ENCODE assay signal across 12 mouse cellular contexts in genomic region chr1:138785856-138786255, GRCm38 (mm10).
DNase-seq lines count a peak whose midpoint lies in the region; ATAC-seq and TF ChIP-seq lines count a peak whose summit lies in the region.
"Had no signal": no experiment of that assay in that cellular context is flagged by ENCODE, and none has a peak within 500 bp of the region (broad histone marks: within the 10 kb centered on the region; RNA-seq: fewer than 3 reads in every experiment).

No protein-coding gene starts in this region.

- WGBS in midbrain, embryonic 11.5 days = 76% methylated on average over 10 of the region's 10 CpGs
- WGBS in midbrain, embryonic 14.5 days = 54% methylated on average over 10 of the region's 10 CpGs
- WGBS in hindbrain, embryonic 13.5 days = 67% methylated on average over 10 of the region's 10 CpGs

- no peak for TF ChIP-seq POLR2A in MEL (IDR thresholded peaks at IDR 0.05; ENCODE audit: control insufficient read depth in 1 of 2, insufficient read depth in 1 of 2, low read depth in 1 of 2, low read length in 2 of 2, poor library complexity in 1 of 2)

- ATAC-seq in midbrain, embryonic 11.5 days (ENCODE audit: low FRiP score) = peak; percentile 40; the same call in 1 of the 2 replicates
- no peak for ATAC-seq in midbrain, embryonic 14.5 days (ENCODE audit: low FRiP score, low TSS enrichment)
- peak; percentile 88 to 91 for ATAC-seq in hematopoietic stem cell, adult 5-6 weeks (replicated peaks in 1 of 2; ENCODE audit: insufficient read depth in 1 of 2, low FRiP score in 2 of 2, low TSS enrichment in 1 of 2, low read depth in 1 of 2, poor library complexity in 2 of 2, severe bottlenecking in 2 of 2)
- ATAC-seq in hindbrain, embryonic 13.5 days (ENCODE audit: low FRiP score) = no peak

- no peaks in the 10 kb centered on the region for H3K79me2 ChIP-seq in MEL (ENCODE audit: control insufficient read depth, insufficient read depth, low read length, poor library complexity)

- TF ChIP-seq RAD21 in MEL (IDR thresholded peaks at IDR 0.05; ENCODE audit: low read depth, low read length) = no peak

- no peak overlapping the region for H3K9ac ChIP-seq in midbrain, embryonic 11.5 days (ENCODE audit: low read length)
- no peak overlapping the region for H3K9ac ChIP-seq in midbrain, embryonic 14.5 days (replicated peaks; ENCODE audit: low read length)
- H3K9ac ChIP-seq in MEL (ENCODE audit: control insufficient read depth, low read depth, low read length, poor library complexity, severe bottlenecking) = no peak overlapping the region
- H3K9ac ChIP-seq in hindbrain, embryonic 13.5 days = no peak overlapping the region
- H3K9ac ChIP-seq: liver, embryonic 13.5 days; neural tube, embryonic 15.5 days had no signal

- H3K27me3 ChIP-seq in midbrain, embryonic 11.5 days (ENCODE audit: control insufficient read depth, insufficient read depth, low read length) = no peaks in the 10 kb centered on the region
- no peaks in the 10 kb centered on the region for H3K27me3 ChIP-seq in midbrain, embryonic 14.5 days (ENCODE audit: control insufficient read depth, insufficient read depth, low read length)
- H3K27me3 ChIP-seq in MEL (ENCODE audit: control insufficient read depth in 1 of 2, insufficient read depth in 2 of 2, low read length in 2 of 2) = no peaks in the 10 kb centered on the region; a peak in 1 of 4 replicates
- H3K27me3 ChIP-seq in hindbrain, embryonic 13.5 days = 0 out of 2 replicates have a peak, but pooled peaks cover 4% of the 10 kb centered on the region
- H3K27me3 ChIP-seq: liver, embryonic 13.5 days; neural tube, embryonic 15.5 days had no signal

- no peak overlapping the region for H3K27ac ChIP-seq in midbrain, embryonic 11.5 days (ENCODE audit: low read depth, low read length)
- no peak overlapping the region for H3K27ac ChIP-seq in midbrain, embryonic 14.5 days (replicated peaks; ENCODE audit: low read depth, low read length)
- H3K27ac ChIP-seq in MEL (ENCODE audit: control insufficient read depth, low read depth, low read length) = no peak overlapping the region
- no peak overlapping the region for H3K27ac ChIP-seq in hindbrain, embryonic 13.5 days
- H3K27ac ChIP-seq: liver, embryonic 13.5 days; neural tube, embryonic 15.5 days had no signal

- TF ChIP-seq EP300 in MEL (IDR thresholded peaks at IDR 0.05; ENCODE audit: low read depth in 1 of 2, low read length in 2 of 2) = no peak

- no peak for TF ChIP-seq CTCF in MEL (IDR thresholded peaks at IDR 0.05 in 2 of 3, conservative IDR thresholded peaks at IDR 0.05 in 1 of 3; ENCODE audit: control insufficient read depth in 1 of 3, insufficient read depth in 1 of 3, low read depth in 2 of 3, low read length in 3 of 3, poor library complexity in 1 of 3, severe bottlenecking in 1 of 3)

- no peak overlapping the region for H3K4me3 ChIP-seq in midbrain, embryonic 11.5 days (ENCODE audit: low read depth, low read length)
- H3K4me3 ChIP-seq in midbrain, embryonic 14.5 days (replicated peaks; ENCODE audit: low read depth, low read length) = no peak overlapping the region
- peak overlapping the region in 1 of 2 experiments; percentile 9; a peak in 1 of 4 replicates for H3K4me3 ChIP-seq in MEL (ENCODE audit: control insufficient read depth in 1 of 2, insufficient read depth in 1 of 2, low read depth in 2 of 2, low read length in 2 of 2)
- H3K4me3 ChIP-seq in hindbrain, embryonic 13.5 days = no peak overlapping the region
- H3K4me3 ChIP-seq: liver, embryonic 13.5 days; neural tube, embryonic 15.5 days had no signal

- H3K36me3 ChIP-seq in midbrain, embryonic 11.5 days (ENCODE audit: control insufficient read depth, insufficient read depth, low read length) = no peaks in the 10 kb centered on the region
- H3K36me3 ChIP-seq in midbrain, embryonic 14.5 days (ENCODE audit: control insufficient read depth, insufficient read depth, low read length) = no peaks in the 10 kb centered on the region
- H3K36me3 ChIP-seq in MEL (ENCODE audit: control insufficient read depth in 1 of 2, insufficient read depth in 2 of 2, low read length in 2 of 2) = no peaks in the 10 kb centered on the region
- H3K36me3 ChIP-seq in hindbrain, embryonic 13.5 days = no peaks in the 10 kb centered on the region
- H3K36me3 ChIP-seq: liver, embryonic 13.5 days; neural tube, embryonic 15.5 days had no signal

- no peaks in the 10 kb centered on the region for H3K9me3 ChIP-seq in midbrain, embryonic 11.5 days (ENCODE audit: control insufficient read depth, low read length)
- H3K9me3 ChIP-seq in midbrain, embryonic 14.5 days (ENCODE audit: control insufficient read depth, low read length) = no peaks in the 10 kb centered on the region
- H3K9me3 ChIP-seq in MEL (replicated peaks; ENCODE audit: insufficient read depth, low read length) = no peaks in the 10 kb centered on the region
- H3K9me3 ChIP-seq in hindbrain, embryonic 13.5 days = no peaks in the 10 kb centered on the region
- H3K9me3 ChIP-seq: liver, embryonic 13.5 days; neural tube, embryonic 15.5 days had no signal

- H3K4me2 ChIP-seq in midbrain, embryonic 11.5 days = no peak overlapping the region
- no peak overlapping the region for H3K4me2 ChIP-seq in midbrain, embryonic 14.5 days (ENCODE audit: low read length)
- H3K4me2 ChIP-seq in hindbrain, embryonic 13.5 days = no peak overlapping the region
- H3K4me2 ChIP-seq: liver, embryonic 13.5 days; neural tube, embryonic 15.5 days had no signal

- no peak for DNase-seq in midbrain, embryonic 11.5 days (ENCODE audit: low spot score, missing footprints)
- DNase-seq in midbrain, embryonic 14.5 days = no peak
- DNase-seq in MEL (ENCODE audit: low read depth, low spot score) = peak; percentile 6
- DNase-seq in thymus, postnatal 0 days (ENCODE audit: low spot score) = peak; percentile 72
- no peak for DNase-seq in adrenal gland, postnatal 4 days (ENCODE audit: low spot score in 2 of 2)
- DNase-seq: gastrocnemius, postnatal 36 days; heart, postnatal 10 days; liver, embryonic 13.5 days; right cerebral cortex, postnatal 4 days had no signal

- H3K4me1 ChIP-seq in midbrain, embryonic 11.5 days (ENCODE audit: control insufficient read depth, insufficient read depth, low read length) = no peaks in the 10 kb centered on the region
- H3K4me1 ChIP-seq in midbrain, embryonic 14.5 days (ENCODE audit: control insufficient read depth, insufficient read depth, low read length) = no peaks in the 10 kb centered on the region
- H3K4me1 ChIP-seq in MEL (ENCODE audit: control insufficient read depth in 1 of 2, insufficient read depth in 2 of 2, low read length in 2 of 2) = peaks cover 0 to 6% of the 10 kb centered on the region in 2 experiments; a peak in 1 of 4 replicates
- 0 out of 2 replicates have a peak, but pooled peaks cover 2% of the 10 kb centered on the region for H3K4me1 ChIP-seq in hindbrain, embryonic 13.5 days (replicated peaks)
- H3K4me1 ChIP-seq: liver, embryonic 13.5 days; neural tube, embryonic 15.5 days had no signal

TF ChIP-seq in MEL, 35 proteins besides CTCF, POLR2A, EP300 and RAD21:
- TF ChIP-seq MXI1 (IDR thresholded peaks at IDR 0.05; ENCODE audit: low read depth, low read length) (no peak), MAFK (IDR thresholded peaks at IDR 0.05; ENCODE audit: borderline replicate concordance, low read depth, low read length) (no peak), TCF12 (IDR thresholded peaks at IDR 0.05; ENCODE audit: low read depth, low read length) (no peak), BHLHE40 (IDR thresholded peaks at IDR 0.05; ENCODE audit: borderline replicate concordance, low read depth, low read length) (no peak), MAX (IDR thresholded peaks at IDR 0.05; ENCODE audit: low read length) (no peak), ELF1 (IDR thresholded peaks at IDR 0.05; ENCODE audit: low read depth, low read length) (no peak), NRF1 (IDR thresholded peaks at IDR 0.05; ENCODE audit: insufficient read depth, low read depth, low read length, poor library complexity, severe bottlenecking) (no peak), KAT2A (conservative IDR thresholded peaks at IDR 0.05; ENCODE audit: low read depth, low read length) (no peak), GABPA (IDR thresholded peaks at IDR 0.05; ENCODE audit: low read depth, low read length) (no peak), MYC (IDR thresholded peaks at IDR 0.05; ENCODE audit: low read depth, low read length) (no peak), GATA1 (IDR thresholded peaks at IDR 0.05; ENCODE audit: low read depth, low read length) (no peak), HCFC1 (IDR thresholded peaks at IDR 0.05; ENCODE audit: low read depth, low read length) (no peak), E2F4 (IDR thresholded peaks at IDR 0.05; ENCODE audit: borderline replicate concordance, low read depth, low read length) (no peak), POLR2AphosphoS5 (IDR thresholded peaks at IDR 0.05; ENCODE audit: borderline replicate concordance, low read depth, low read length) (no peak), SIN3A (IDR thresholded peaks at IDR 0.05; ENCODE audit: low read length) (no peak), TBP (IDR thresholded peaks at IDR 0.05; ENCODE audit: low read depth, low read length) (no peak), ZKSCAN1 (IDR thresholded peaks at IDR 0.05; ENCODE audit: low read depth, low read length) (no peak), MAZ (IDR thresholded peaks at IDR 0.05; ENCODE audit: low read depth, low read length) (no peak), RCOR1 (IDR thresholded peaks at IDR 0.05; ENCODE audit: low read depth, low read length) (no peak)
TF ChIP-seq in MEL: peak in this region for 0.

Comparison
In these comparisons a context has a peak if more than half of its experiments do, and no peak if none do; other contexts are left out.
1. ATAC-seq: peak in midbrain, embryonic 11.5 days (single experiment) and hematopoietic stem cell, adult 5-6 weeks (2 of 2); none in midbrain, embryonic 14.5 days (single experiment) and hindbrain, embryonic 13.5 days (single experiment).
2. DNase-seq: peak in MEL (single experiment) and thymus, postnatal 0 days (single experiment); none in midbrain, embryonic 11.5 days (single experiment), midbrain, embryonic 14.5 days (single experiment) and adrenal gland, postnatal 4 days (0 of 2).